Mouse (Mus musculus): ENCODE data around the gene Baz2b. TPM values are rescaled to one million over a fixed set of nuclear protein-coding genes. Genes with fewer than 3 reads are reported as not detected.
A peak's percentile ranks its signal among the peaks of the same experiment; 100 is the strongest.

Gene Baz2b
- polyA plus RNA-seq, 1 experiment from 2014 or later, result 76.3 TPM

DNA sequence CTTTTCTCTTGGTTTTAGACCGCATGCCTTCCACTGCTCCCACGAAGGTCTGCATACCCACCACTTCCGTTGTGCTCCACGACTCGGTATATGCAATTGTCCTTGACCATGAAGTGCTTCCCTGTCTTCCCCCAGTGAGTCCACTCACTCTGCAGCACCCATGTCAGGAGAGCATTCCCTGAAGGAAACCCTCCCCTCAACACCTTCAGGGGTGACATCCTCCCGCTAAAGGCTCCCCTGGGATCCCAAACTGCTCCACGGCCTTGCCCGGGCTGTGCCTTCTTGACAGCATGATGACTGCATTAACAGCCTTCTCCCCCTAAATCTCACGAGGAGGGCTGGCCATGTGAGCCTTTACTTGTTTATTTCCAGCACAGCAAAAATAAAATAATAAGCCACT lies 301.6 kb downstream of the Baz2b start:
- Histone ChIP-seq H3K9me3 (no peaks in the 10 kb centered on the region), H3K4me1 (no peaks in the 10 kb centered on the region), H3K27me3 (no peaks in the 10 kb centered on the region), H3K4me2 (replicated peaks) (no peak overlapping the region), H3K36me3 (peaks cover 54% of the 10 kb centered on the region), H3K27ac (no peak overlapping the region), H3K9ac (no peak overlapping the region), H3K4me3 (no peak overlapping the region)
- WGBS, result 89% methylated on average over 9 of the region's 9 CpGs
- ATAC-seq (ENCODE audit: insufficient number of reproducible peaks, insufficient read depth, low FRiP score, low TSS enrichment), result no peak

GRCm38 (mm10) chr2:59904007-59904406 lies 305.6 kb downstream of the Baz2b start:
- no peak for ATAC-seq (ENCODE audit: insufficient number of reproducible peaks, insufficient read depth, low FRiP score, low TSS enrichment)
- H3K36me3 ChIP-seq, result peaks cover 51% of the 10 kb centered on the region
- H3K4me3 ChIP-seq, result no peak overlapping the region
- H3K9ac ChIP-seq, result no peak overlapping the region
- H3K4me1 ChIP-seq, result no peaks in the 10 kb centered on the region
- H3K9me3 ChIP-seq, result no peaks in the 10 kb centered on the region
- H3K27ac ChIP-seq, result no peak overlapping the region
- H3K4me2 ChIP-seq (replicated peaks), result no peak overlapping the region
- WGBS, result 84% methylated on average over 7 of the region's 7 CpGs
- no peaks in the 10 kb centered on the region for H3K27me3 ChIP-seq

DNA sequence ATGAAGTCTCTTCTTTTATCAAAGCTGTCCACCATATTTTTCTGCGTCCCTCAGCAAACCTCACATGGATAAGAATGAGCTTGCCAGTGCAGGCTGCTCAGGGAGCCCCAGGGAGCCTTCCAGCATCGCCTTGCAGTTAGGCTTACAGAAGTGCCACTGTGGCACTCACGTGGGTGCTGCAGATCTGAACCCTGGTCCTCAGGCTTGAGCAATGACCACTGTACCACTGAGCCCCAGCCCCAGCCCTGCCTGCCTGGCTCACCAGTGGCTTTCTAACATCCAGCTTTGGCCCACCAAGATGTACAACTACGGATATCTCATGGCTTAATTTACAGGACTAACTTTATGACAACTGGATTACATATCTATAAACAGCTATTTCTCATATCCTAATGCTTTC lies 311.0 kb downstream of the Baz2b start:
- Histone ChIP-seq H3K4me1 (peaks cover 2% of the 10 kb centered on the region; the same call in 1 of the 2 replicates), H3K4me3 (no peak overlapping the region), H3K27me3 (no peaks in the 10 kb centered on the region), H3K4me2 (replicated peaks) (no peak overlapping the region), H3K9me3 (no peaks in the 10 kb centered on the region), H3K27ac (no peak overlapping the region), H3K36me3 (peaks cover 35% of the 10 kb centered on the region), H3K9ac (no peak overlapping the region)
- no peak for ATAC-seq (ENCODE audit: insufficient number of reproducible peaks, insufficient read depth, low FRiP score, low TSS enrichment)
- 86% methylated on average over 4 of the region's 4 CpGs for WGBS

DNA sequence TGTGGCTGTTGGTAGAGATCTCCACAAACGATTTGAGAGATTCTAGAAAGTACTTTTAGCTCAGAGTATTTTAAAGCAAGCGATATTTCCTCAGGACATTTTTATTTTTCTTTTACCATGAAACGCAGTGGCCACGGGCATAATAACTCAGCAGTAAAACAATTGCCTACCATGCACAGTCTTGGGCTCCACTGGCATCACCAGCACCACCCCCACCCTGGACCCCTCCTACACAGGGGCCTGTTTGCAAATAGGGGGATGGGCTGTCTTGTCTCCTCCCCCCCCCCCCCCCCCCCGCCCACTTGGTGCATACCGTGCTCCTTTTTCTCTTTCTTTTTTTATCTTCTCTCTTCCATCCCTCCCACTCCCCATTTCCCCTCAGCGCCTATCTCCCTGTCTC lies 311.5 kb downstream of the Baz2b start:
- H3K4me2 ChIP-seq (replicated peaks), result no peak overlapping the region
- 81% methylated on average over 6 of the region's 7 CpGs for WGBS
- H3K27ac ChIP-seq, result no peak overlapping the region
- H3K4me3 ChIP-seq, result no peak overlapping the region
- H3K4me1 ChIP-seq, result peaks cover 2% of the 10 kb centered on the region; the same call in 1 of the 2 replicates
- peaks cover 31% of the 10 kb centered on the region for H3K36me3 ChIP-seq
- no peak for ATAC-seq (ENCODE audit: insufficient number of reproducible peaks, insufficient read depth, low FRiP score, low TSS enrichment)
- no peaks in the 10 kb centered on the region for H3K27me3 ChIP-seq
- H3K9me3 ChIP-seq, result no peaks in the 10 kb centered on the region
- H3K9ac ChIP-seq, result no peak overlapping the region

DNA sequence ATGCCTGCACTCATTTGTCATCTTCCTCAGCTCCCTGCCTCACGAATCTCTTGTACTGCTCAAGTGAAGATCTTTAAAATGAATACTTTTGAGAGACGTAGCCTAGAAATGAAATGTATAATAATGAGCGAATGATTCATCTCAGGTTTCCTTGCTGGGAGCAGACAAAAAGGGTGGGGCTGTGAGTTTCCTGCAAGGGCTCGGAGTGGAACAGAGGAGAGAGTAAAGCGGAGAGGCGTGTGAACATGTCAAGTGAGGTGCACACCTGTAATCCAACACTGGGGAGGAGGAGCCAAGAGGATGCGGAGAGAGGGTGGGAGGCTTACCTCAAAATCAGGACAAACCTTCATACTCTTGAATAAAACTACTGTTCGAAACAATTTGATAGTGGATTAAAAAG lies 312.8 kb downstream of the Baz2b start:
- Histone ChIP-seq H3K27ac (peak overlapping the region; percentile 55; the same call in 1 of the 2 replicates), H3K9me3 (no peaks in the 10 kb centered on the region), H3K36me3 (peaks cover 35% of the 10 kb centered on the region), H3K4me1 (peaks cover 2% of the 10 kb centered on the region; the same call in 1 of the 2 replicates), H3K9ac (no peak overlapping the region), H3K4me3 (no peak overlapping the region), H3K4me2 (replicated peaks) (no peak overlapping the region), H3K27me3 (no peaks in the 10 kb centered on the region)
- WGBS, result 51% methylated on average over 8 of the region's 8 CpGs
- ATAC-seq (ENCODE audit: insufficient number of reproducible peaks, insufficient read depth, low FRiP score, low TSS enrichment), result peak; percentile 85

DNA sequence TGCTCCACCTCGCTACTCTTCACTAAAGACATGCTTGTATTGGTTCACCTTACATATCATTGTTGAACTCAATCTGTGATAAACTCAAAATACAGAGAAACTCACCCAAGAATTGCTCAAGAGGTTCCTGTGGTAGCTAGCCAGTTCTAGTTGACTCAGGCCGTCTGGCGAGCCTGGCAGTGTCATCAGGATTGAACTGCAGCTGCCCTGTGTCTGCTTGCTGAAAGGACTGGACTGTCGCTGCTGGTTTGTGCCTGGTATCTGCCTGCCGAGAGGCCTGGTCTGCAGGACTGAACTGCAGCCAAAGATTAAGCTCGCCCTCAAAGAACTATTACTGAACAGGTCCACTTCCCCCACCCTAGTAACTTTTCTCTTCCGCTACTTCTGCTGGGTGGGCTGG lies 313.2 kb downstream of the Baz2b start:
- 75% methylated on average over 7 of the region's 7 CpGs for WGBS
- Histone ChIP-seq H3K4me2 (replicated peaks) (no peak overlapping the region), H3K4me1 (peaks cover 2% of the 10 kb centered on the region; the same call in 1 of the 2 replicates), H3K4me3 (no peak overlapping the region), H3K27me3 (no peaks in the 10 kb centered on the region), H3K9ac (no peak overlapping the region), H3K27ac (peak overlapping the region; percentile 55; the same call in 1 of the 2 replicates), H3K9me3 (no peaks in the 10 kb centered on the region), H3K36me3 (peaks cover 32% of the 10 kb centered on the region)
- no peak for ATAC-seq (ENCODE audit: insufficient number of reproducible peaks, insufficient read depth, low FRiP score, low TSS enrichment)

DNA sequence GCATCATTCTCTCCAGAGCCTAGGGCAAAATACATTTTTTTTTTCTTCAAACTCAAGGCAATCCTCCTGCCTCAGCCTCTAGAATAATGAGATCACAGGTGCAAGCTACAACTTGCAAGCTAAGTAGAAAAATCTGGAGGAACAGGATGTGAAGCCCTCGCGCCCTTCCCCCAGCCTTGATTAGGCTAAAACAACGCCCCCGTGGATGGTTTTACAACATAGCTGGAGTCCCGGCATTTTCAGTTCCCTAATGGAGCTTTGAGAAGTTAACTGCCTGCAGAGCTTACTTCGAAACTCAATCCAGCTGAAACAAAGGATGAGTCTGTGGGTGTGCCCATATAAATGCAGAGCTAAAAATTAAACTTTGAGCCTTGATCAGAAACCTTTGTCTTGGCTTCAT lies 319.9 kb downstream of the Baz2b start:
- H3K4me1 ChIP-seq, result no peaks in the 10 kb centered on the region
- H3K9me3 ChIP-seq, result no peaks in the 10 kb centered on the region

GRCm38 (mm10) chr2:59882742-59883281 lies 326.8 kb downstream of the Baz2b start:
- H3K4me3 ChIP-seq, result peak overlapping the region; percentile 78
- H3K4me2 ChIP-seq (replicated peaks), result peak overlapping the region; percentile 58
- 71% methylated on average over 8 of the region's 8 CpGs for WGBS
- no peaks in the 10 kb centered on the region for H3K4me1 ChIP-seq
- 0 out of 2 replicates have a peak overlapping the region, but pooled peaks have one; percentile 54 for H3K27ac ChIP-seq
- no peak overlapping the region for H3K9ac ChIP-seq
- H3K36me3 ChIP-seq, result 0 out of 2 replicates have a peak, but pooled peaks cover 3% of the 10 kb centered on the region
- H3K27me3 ChIP-seq, result no peaks in the 10 kb centered on the region
- no peaks in the 10 kb centered on the region for H3K9me3 ChIP-seq
- ATAC-seq (ENCODE audit: insufficient number of reproducible peaks, insufficient read depth, low FRiP score, low TSS enrichment), result 0 out of 2 replicates have a peak, but pooled peaks have one; percentile 25

More for the DNA sequence above, 319.9 kb downstream of the Baz2b start:
- WGBS, result 88% methylated on average over 6 of the region's 6 CpGs
- H3K27ac ChIP-seq, result no peak overlapping the region
- H3K36me3 ChIP-seq, result peaks cover 10% of the 10 kb centered on the region; the same call in 1 of the 2 replicates
- H3K27me3 ChIP-seq, result no peaks in the 10 kb centered on the region
- no peak overlapping the region for H3K4me3 ChIP-seq
- H3K9ac ChIP-seq, result no peak overlapping the region
- H3K4me2 ChIP-seq (replicated peaks), result no peak overlapping the region
- ATAC-seq (ENCODE audit: insufficient number of reproducible peaks, insufficient read depth, low FRiP score, low TSS enrichment), result no peak

GRCm38 (mm10) chr2:59881831-59882741 lies 327.6 kb downstream of the Baz2b start, which contains the start of gene Wdsub1:
Gene Wdsub1 (minus strand): TSS chr2:59882591.
- Histone ChIP-seq H3K27me3 (no peaks in the 10 kb centered on the region), H3K27ac (peak within 1 kb of the TSS; percentile 54), H3K9me3 (no peaks in the 10 kb centered on the region), H3K4me3 (peak within 1 kb of the TSS; percentile 78), H3K9ac (peak within 1 kb of the TSS; percentile 58), H3K4me2 (replicated peaks) (peak within 1 kb of the TSS; percentile 58), H3K4me1 (no peaks in the 10 kb centered on the region), H3K36me3 (0 out of 2 replicates have a peak, but pooled peaks cover 3% of the 10 kb centered on the region)
- peak; percentile 94 for ATAC-seq (ENCODE audit: insufficient number of reproducible peaks, insufficient read depth, low FRiP score, low TSS enrichment)
- 6% methylated on average over 56 of the region's 57 CpGs for WGBS

GRCm38 (mm10) chr2:59881404-59881803 lies 328.2 kb downstream of the Baz2b start:
- no peak for ATAC-seq (ENCODE audit: insufficient number of reproducible peaks, insufficient read depth, low FRiP score, low TSS enrichment)
- peak overlapping the region; percentile 58 for H3K4me2 ChIP-seq (replicated peaks)
- no peak overlapping the region for H3K27ac ChIP-seq
- H3K4me3 ChIP-seq, result peak overlapping the region; percentile 78
- no peaks in the 10 kb centered on the region for H3K9me3 ChIP-seq
- H3K36me3 ChIP-seq, result 0 out of 2 replicates have a peak, but pooled peaks cover 3% of the 10 kb centered on the region
- 69% methylated on average over 6 of the region's 6 CpGs for WGBS
- H3K4me1 ChIP-seq, result no peaks in the 10 kb centered on the region
- H3K9ac ChIP-seq, result no peak overlapping the region
- no peaks in the 10 kb centered on the region for H3K27me3 ChIP-seq

DNA sequence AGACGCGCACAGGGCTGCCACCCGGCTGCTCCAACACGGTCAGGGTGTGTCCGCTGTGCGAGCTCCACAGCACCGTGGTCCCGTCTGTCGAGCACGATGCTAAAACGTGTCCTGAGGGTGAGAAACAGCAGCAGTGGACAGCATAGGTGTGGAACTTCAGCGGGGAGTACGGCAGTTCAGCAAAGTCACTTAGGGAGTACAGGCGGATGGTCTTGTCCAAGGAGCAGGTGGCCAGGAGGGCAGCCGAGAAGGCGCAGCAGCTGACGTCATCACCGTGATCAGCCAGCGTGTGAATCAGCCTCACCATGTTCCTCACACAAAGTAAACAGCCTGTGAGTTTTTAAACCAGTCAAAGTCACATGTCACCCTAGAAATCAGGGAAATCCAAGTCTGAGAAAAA lies 331.4 kb downstream of the Baz2b start:
- no peak overlapping the region for H3K4me3 ChIP-seq
- no peaks in the 10 kb centered on the region for H3K4me1 ChIP-seq
- ATAC-seq (ENCODE audit: insufficient number of reproducible peaks, insufficient read depth, low FRiP score, low TSS enrichment), result no peak
- WGBS, result 72% methylated on average over 19 of the region's 19 CpGs
- no peak overlapping the region for H3K27ac ChIP-seq
- H3K9me3 ChIP-seq, result no peaks in the 10 kb centered on the region
- no peak overlapping the region for H3K9ac ChIP-seq
- H3K4me2 ChIP-seq (replicated peaks), result no peak overlapping the region
- H3K27me3 ChIP-seq, result no peaks in the 10 kb centered on the region
- 0 out of 2 replicates have a peak, but pooled peaks cover 3% of the 10 kb centered on the region for H3K36me3 ChIP-seq
